Mouse (Mus musculus) stomach, postnatal 0 days (tissue): ENCODE results near the gene Rps2.

Experiments used
- CTCF ChIP-seq: IDR thresholded peaks from 2 replicates; pipeline ENCODE4 v1.5.1; 2016; ENCODE audit warnings: antibody characterized with exemption, low read depth, mild to moderate bottlenecking, moderate library complexity
- EP300 ChIP-seq: optimal IDR thresholded peaks from 2 replicates; pipeline ENCODE3; 2016; ENCODE audit warnings: antibody characterized with exemption

DNA sequence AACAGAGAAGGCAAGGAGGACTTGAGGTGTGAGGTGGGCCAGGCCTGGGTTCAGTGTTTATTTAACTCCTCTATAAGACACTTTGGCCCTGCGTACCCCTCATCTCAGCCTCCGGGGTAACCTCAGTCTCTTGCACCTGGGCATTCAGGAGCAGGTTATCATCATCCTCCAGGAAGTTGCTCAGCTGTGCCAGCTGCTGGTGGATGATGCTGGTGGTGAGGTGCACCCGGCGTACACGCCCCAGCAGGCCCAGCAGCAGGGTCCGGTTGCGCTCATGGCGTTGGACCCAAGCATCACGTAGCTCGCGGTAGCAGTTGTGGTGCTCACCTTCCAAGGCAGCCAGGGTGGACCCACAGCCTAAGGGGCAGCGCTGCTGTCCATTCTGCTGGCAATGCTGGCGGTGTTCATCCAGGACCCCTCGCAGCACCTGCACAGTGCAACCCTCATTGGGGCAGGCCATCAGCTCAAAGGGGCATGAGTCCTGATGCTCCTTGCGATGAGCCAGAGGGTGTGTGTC lies 1.7 kb upstream of the Rps2 start:
- TF ChIP-seq CTCF (no peak), EP300 (no peak)
